ENCODE assay signal across 17 mouse cellular contexts in the genomic region with DNA sequence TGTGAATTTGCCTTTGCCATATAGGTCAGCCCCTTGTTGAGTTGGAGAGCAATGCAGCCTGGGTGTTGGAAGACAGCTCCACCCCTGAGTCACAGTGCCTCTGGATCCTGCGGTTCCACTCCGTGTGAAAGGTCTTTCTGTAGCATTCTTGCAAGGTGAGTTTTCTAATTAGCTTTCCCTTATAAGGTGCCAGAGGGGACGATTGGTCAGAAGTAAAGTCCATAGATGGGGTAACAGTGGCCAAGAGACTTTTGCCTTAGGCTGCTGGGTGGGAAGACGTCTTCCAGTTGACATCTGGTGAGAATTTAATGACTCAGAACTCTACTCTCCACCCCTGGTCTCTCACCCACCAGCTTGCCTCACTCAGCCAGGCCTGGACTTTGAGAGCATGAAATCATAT.
DNase-seq lines count a peak whose midpoint lies in the region.
"Had no signal": no experiment of that assay in that cellular context is flagged by ENCODE, and none has a peak within 500 bp of the region (broad histone marks: within the 10 kb centered on the region; RNA-seq: fewer than 3 reads in every experiment).

No protein-coding gene starts in this region.

- DNase-seq in 3134 (ENCODE audit: extremely low read depth, insufficient read length, low spot score) (peak; percentile 82), NIH3T3 (ENCODE audit: low read depth) (peak; percentile 84), adipocyte (ENCODE audit: low spot score) (peak; percentile 51)
- DNase-seq in fibroblast of lung, adult 2 months (ENCODE audit: low read depth) = peak; percentile 60
- no peak for DNase-seq in ovary, adult 18-20 months (ENCODE audit: low spot score)
- DNase-seq in right cerebral cortex, postnatal 4 days = no peak
- no peak for DNase-seq in T-cell, adult 2 months (ENCODE audit: low spot score)
- no peak for DNase-seq in cerebellum, adult 11-12 months
- DNase-seq: adrenal gland, adult 2 months; adrenal gland, postnatal 10 days; adrenal gland, postnatal 25 days; B cell, adult 2 months; cerebellum, adult 11 months; cerebellum, adult 2 months; cerebellum, adult 9-10 months; cerebellum, postnatal 10 days; cerebellum, postnatal 25 days had no signal

Comparison
In these comparisons a context has a peak if more than half of its experiments do, and no peak if none do; other contexts are left out.
1. DNase-seq: peak in 3134 (single experiment), NIH3T3 (single experiment), adipocyte (single experiment) and fibroblast of lung, adult 2 months (single experiment); none in ovary, adult 18-20 months (single experiment), right cerebral cortex, postnatal 4 days (single experiment), T-cell, adult 2 months (single experiment) and cerebellum, adult 11-12 months (single experiment).